Mouse (Mus musculus): ENCODE results near the gene Frmd4a.

- TF ChIP-seq CTCF (IDR thresholded peaks at IDR 0.05; ENCODE audit: insufficient read depth, low read length) (no peak), POLR2A (IDR thresholded peaks at IDR 0.05; ENCODE audit: borderline replicate concordance, extremely low read depth, low read depth, low read length) (no peak)
Observed at GRCm38 (mm10) chr2:4517553-4518125, 500.1 kb downstream of the Frmd4a start.
